Mouse (Mus musculus): Measurements from ENCODE around the gene Crb2. TPM values are rescaled to one million over a fixed set of nuclear protein-coding genes. Genes with fewer than 3 reads are reported as not detected.

The Crb2 gene
- total RNA-seq, 1 experiment: 1.7 TPM

DNA sequence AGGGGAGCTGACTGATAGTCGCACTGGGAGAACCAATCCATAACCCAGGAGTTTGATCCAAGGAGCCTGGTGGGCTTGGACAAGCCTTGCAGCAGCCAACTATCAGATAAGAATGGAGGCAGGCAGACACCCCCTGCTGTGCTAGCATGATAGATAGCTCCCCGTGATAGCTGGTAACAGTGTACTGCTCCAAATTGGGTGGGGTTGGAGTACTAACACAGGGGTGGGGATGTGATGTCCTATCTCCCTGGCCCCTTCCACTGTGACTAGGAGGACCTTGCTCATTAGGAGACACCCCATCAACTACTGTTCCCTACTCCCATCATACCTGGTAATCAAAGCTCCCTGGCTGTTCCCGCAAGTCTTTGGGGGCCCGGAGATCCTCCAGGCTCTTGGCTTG is 25.6 kb downstream of the Crb2 start:
- in situ Hi-C loops (cut with MboI; ENCODE audit: low sequenced_read_pairs in 2 of 2, unreplicated experiment in 2 of 2): no loop called here
- Histone ChIP-seq H3K27ac (ENCODE audit: insufficient read depth, low read depth, low read length, poor library complexity, severe bottlenecking) (no peak overlapping the region), H3K9ac (ENCODE audit: insufficient read depth, low read depth, low read length, poor library complexity, severe bottlenecking) (no peak overlapping the region), H3K36me3 (ENCODE audit: control insufficient read depth, insufficient read depth, low read length, poor library complexity, severe bottlenecking) (no peaks in the 10 kb centered on the region), H3K9me3 (ENCODE audit: control insufficient read depth, insufficient read depth, low read depth, low read length) (no peaks in the 10 kb centered on the region), H3K4me1 (ENCODE audit: control insufficient read depth in 2 of 2, insufficient read depth in 2 of 2, low read length in 2 of 2, poor library complexity in 1 of 2) (no peaks in the 10 kb centered on the region), H3K4me3 (ENCODE audit: insufficient read depth in 1 of 2, low read depth in 1 of 2, low read length in 2 of 2, poor library complexity in 1 of 2, severe bottlenecking in 1 of 2) (no peak overlapping the region)
- TF ChIP-seq CHD2 (IDR thresholded peaks at IDR 0.05; ENCODE audit: low read depth, low read length) (no peak), HCFC1 (IDR thresholded peaks at IDR 0.05; ENCODE audit: borderline replicate concordance, insufficient read depth, low read length) (no peak), MAFK (IDR thresholded peaks at IDR 0.05; ENCODE audit: insufficient read depth, low read depth, low read length) (no peak), ZNF384 (IDR thresholded peaks at IDR 0.05; ENCODE audit: low read depth, low read length) (no peak)
- no peak for DNase-seq (ENCODE audit: low read depth, low spot score)

DNA sequence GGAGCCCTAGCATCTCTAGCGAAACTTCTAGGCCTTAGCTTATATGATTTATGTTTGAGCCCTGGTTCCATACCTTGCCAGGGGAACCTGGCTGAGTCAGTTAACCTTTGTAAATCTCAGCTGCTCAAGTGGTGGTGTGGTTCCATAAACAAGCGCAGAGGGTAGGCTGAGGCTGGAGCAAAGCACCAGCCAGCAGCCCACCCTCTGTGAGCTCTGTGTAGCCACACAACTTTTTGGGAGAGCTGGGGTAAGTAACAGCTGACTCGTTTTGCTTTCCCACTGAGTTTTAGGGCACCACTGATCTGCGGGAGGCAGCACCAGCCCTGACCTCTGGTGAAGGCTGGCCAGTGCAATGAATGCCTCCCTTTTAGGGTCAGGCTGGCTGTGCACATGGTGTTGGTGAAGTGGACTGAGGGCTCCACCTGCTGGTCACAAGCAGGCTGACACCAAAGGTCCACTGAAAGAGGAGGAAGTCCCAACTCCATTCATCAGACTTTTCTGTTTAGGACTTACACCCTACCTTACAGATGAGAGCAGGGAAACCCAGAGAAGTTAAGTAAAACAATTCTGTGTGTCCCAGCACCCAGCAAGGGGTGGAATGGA is 26.7 kb downstream of the Crb2 start:
- Histone ChIP-seq H3K9ac (ENCODE audit: insufficient read depth, low read depth, low read length, poor library complexity, severe bottlenecking) (no peak overlapping the region), H3K9me3 (ENCODE audit: control insufficient read depth, insufficient read depth, low read depth, low read length) (no peaks in the 10 kb centered on the region), H3K4me1 (ENCODE audit: control insufficient read depth in 2 of 2, insufficient read depth in 2 of 2, low read length in 2 of 2, poor library complexity in 1 of 2) (no peaks in the 10 kb centered on the region), H3K4me3 (ENCODE audit: insufficient read depth in 1 of 2, low read depth in 1 of 2, low read length in 2 of 2, poor library complexity in 1 of 2, severe bottlenecking in 1 of 2) (no peak overlapping the region), H3K36me3 (ENCODE audit: control insufficient read depth, insufficient read depth, low read length, poor library complexity, severe bottlenecking) (no peaks in the 10 kb centered on the region), H3K27ac (ENCODE audit: insufficient read depth, low read depth, low read length, poor library complexity, severe bottlenecking) (no peak overlapping the region)
- no peak for DNase-seq (ENCODE audit: low read depth, low spot score)
- TF ChIP-seq CHD2 (IDR thresholded peaks at IDR 0.05; ENCODE audit: low read depth, low read length) (no peak), ZC3H11A (IDR thresholded peaks at IDR 0.05; ENCODE audit: borderline replicate concordance, low read depth, low read length) (peak; percentile 73; the same call in 1 of the 2 replicates)
- in situ Hi-C loops (cut with MboI; ENCODE audit: low sequenced_read_pairs in 2 of 2, unreplicated experiment in 2 of 2): no loop called here

DNA sequence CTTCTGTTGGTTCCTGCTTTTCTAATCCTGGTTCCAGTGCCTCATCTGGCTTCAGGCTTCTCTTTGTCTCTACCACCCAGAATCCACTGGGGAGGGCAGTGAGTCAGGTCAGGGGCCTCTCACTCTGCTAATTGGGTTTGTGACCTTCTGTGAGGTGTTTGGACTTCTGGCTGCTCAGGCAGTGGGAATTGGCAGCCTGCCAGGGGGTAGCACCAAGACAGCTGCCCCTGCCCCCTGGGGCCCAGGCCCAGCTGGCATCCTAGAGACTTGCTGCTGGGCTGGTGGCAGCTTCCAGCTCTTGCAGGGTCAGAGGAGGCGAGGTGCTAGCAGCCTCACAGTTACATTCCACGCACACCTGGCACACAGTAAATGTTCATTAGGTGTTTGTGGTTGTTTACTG is 35.6 kb downstream of the Crb2 start:
- TF ChIP-seq ZNF384 (IDR thresholded peaks at IDR 0.05; ENCODE audit: low read depth, low read length) (no peak), MAFK (IDR thresholded peaks at IDR 0.05; ENCODE audit: insufficient read depth, low read depth, low read length) (no peak), CHD2 (IDR thresholded peaks at IDR 0.05; ENCODE audit: low read depth, low read length) (no peak), ZC3H11A (IDR thresholded peaks at IDR 0.05; ENCODE audit: borderline replicate concordance, low read depth, low read length) (no peak), HCFC1 (IDR thresholded peaks at IDR 0.05; ENCODE audit: borderline replicate concordance, insufficient read depth, low read length) (no peak)
- no peak overlapping the region for H3K4me3 ChIP-seq (ENCODE audit: insufficient read depth in 1 of 2, low read depth in 1 of 2, low read length in 2 of 2, poor library complexity in 1 of 2, severe bottlenecking in 1 of 2)
- in situ Hi-C loops (cut with MboI; ENCODE audit: low sequenced_read_pairs in 2 of 2, unreplicated experiment in 2 of 2): no loop called here
- H3K9me3 ChIP-seq (ENCODE audit: control insufficient read depth, insufficient read depth, low read depth, low read length): no peaks in the 10 kb centered on the region
- no peaks in the 10 kb centered on the region for H3K36me3 ChIP-seq (ENCODE audit: control insufficient read depth, insufficient read depth, low read length, poor library complexity, severe bottlenecking)
- no peaks in the 10 kb centered on the region for H3K4me1 ChIP-seq (ENCODE audit: control insufficient read depth in 2 of 2, insufficient read depth in 2 of 2, low read length in 2 of 2, poor library complexity in 1 of 2)
- H3K9ac ChIP-seq (ENCODE audit: insufficient read depth, low read depth, low read length, poor library complexity, severe bottlenecking): no peak overlapping the region
- no peak overlapping the region for H3K27ac ChIP-seq (ENCODE audit: insufficient read depth, low read depth, low read length, poor library complexity, severe bottlenecking)
- DNase-seq (ENCODE audit: low read depth, low spot score): no peak

DNA sequence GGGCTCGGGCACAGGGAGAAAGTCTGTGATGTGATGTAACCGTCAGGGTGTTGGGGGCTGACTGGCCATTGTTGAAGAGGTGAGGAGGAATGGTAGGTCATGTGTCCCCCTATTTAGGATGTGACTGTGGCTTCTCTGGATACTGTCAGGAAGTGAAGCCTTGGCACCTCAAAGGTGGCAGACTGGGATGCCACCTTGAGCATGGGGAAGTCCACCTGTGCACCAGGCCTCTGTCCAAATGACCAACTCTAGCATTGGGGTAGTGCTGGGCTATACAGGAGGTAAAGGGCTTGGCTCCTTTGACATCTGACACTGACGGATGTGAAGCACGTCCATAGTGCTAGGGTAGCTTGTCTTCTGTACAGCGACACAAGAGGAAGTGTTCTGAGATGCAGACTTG is 36.4 kb downstream of the Crb2 start:
- Histone ChIP-seq H3K9me3 (ENCODE audit: control insufficient read depth, insufficient read depth, low read depth, low read length) (no peaks in the 10 kb centered on the region), H3K27ac (ENCODE audit: insufficient read depth, low read depth, low read length, poor library complexity, severe bottlenecking) (no peak overlapping the region), H3K4me3 (ENCODE audit: insufficient read depth in 1 of 2, low read depth in 1 of 2, low read length in 2 of 2, poor library complexity in 1 of 2, severe bottlenecking in 1 of 2) (no peak overlapping the region), H3K36me3 (ENCODE audit: control insufficient read depth, insufficient read depth, low read length, poor library complexity, severe bottlenecking) (no peaks in the 10 kb centered on the region), H3K9ac (ENCODE audit: insufficient read depth, low read depth, low read length, poor library complexity, severe bottlenecking) (no peak overlapping the region), H3K4me1 (ENCODE audit: control insufficient read depth in 2 of 2, insufficient read depth in 2 of 2, low read length in 2 of 2, poor library complexity in 1 of 2) (no peaks in the 10 kb centered on the region)
- in situ Hi-C loops (cut with MboI; ENCODE audit: low sequenced_read_pairs in 2 of 2, unreplicated experiment in 2 of 2): no loop called here
- TF ChIP-seq ZC3H11A (IDR thresholded peaks at IDR 0.05; ENCODE audit: borderline replicate concordance, low read depth, low read length) (no peak), MAFK (IDR thresholded peaks at IDR 0.05; ENCODE audit: insufficient read depth, low read depth, low read length) (no peak), CHD2 (IDR thresholded peaks at IDR 0.05; ENCODE audit: low read depth, low read length) (no peak), HCFC1 (IDR thresholded peaks at IDR 0.05; ENCODE audit: borderline replicate concordance, insufficient read depth, low read length) (no peak), ZNF384 (IDR thresholded peaks at IDR 0.05; ENCODE audit: low read depth, low read length) (no peak)
- no peak for DNase-seq (ENCODE audit: low read depth, low spot score)

DNA sequence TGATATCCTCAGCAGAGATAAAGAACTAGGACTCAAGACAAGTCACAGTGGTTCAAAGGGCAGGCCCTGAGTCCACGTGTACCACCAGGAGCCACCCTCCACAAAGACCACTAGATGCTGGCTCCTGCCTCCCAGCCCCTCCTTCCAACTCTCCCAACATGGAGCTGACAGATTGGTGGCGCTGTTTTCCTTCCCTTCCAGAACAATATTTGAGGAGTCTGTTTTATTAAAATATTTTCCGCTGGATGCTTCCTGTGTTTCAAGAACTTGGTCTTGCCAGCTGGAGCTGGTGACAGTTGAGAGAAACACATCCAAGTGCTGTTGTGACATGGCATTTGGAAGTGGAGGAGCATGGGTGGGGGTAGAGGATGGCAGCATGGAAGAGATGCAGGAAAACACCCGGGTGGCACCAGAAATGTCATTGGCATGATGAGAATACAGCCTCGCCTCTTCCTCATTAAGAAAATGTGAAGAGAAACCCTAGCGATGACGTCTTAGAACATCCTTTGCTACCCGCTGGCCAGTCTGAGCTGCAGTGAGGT is 38.8 kb downstream of the Crb2 start:
- DNase-seq (ENCODE audit: low read depth, low spot score): no peak
- no peaks in the 10 kb centered on the region for H3K4me1 ChIP-seq (ENCODE audit: control insufficient read depth in 2 of 2, insufficient read depth in 2 of 2, low read length in 2 of 2, poor library complexity in 1 of 2)
- TF ChIP-seq HCFC1 (IDR thresholded peaks at IDR 0.05; ENCODE audit: borderline replicate concordance, insufficient read depth, low read length) (no peak), CHD2 (IDR thresholded peaks at IDR 0.05; ENCODE audit: low read depth, low read length) (no peak), ZNF384 (IDR thresholded peaks at IDR 0.05; ENCODE audit: low read depth, low read length) (no peak), ZC3H11A (IDR thresholded peaks at IDR 0.05; ENCODE audit: borderline replicate concordance, low read depth, low read length) (no peak), MAFK (IDR thresholded peaks at IDR 0.05; ENCODE audit: insufficient read depth, low read depth, low read length) (no peak)
- H3K36me3 ChIP-seq (ENCODE audit: control insufficient read depth, insufficient read depth, low read length, poor library complexity, severe bottlenecking): no peaks in the 10 kb centered on the region
- in situ Hi-C loops (cut with MboI; ENCODE audit: low sequenced_read_pairs in 2 of 2, unreplicated experiment in 2 of 2): no loop called here
- no peaks in the 10 kb centered on the region for H3K9me3 ChIP-seq (ENCODE audit: control insufficient read depth, insufficient read depth, low read depth, low read length)
- no peak overlapping the region for H3K27ac ChIP-seq (ENCODE audit: insufficient read depth, low read depth, low read length, poor library complexity, severe bottlenecking)
- H3K9ac ChIP-seq (ENCODE audit: insufficient read depth, low read depth, low read length, poor library complexity, severe bottlenecking): no peak overlapping the region
- H3K4me3 ChIP-seq (ENCODE audit: insufficient read depth in 1 of 2, low read depth in 1 of 2, low read length in 2 of 2, poor library complexity in 1 of 2, severe bottlenecking in 1 of 2): no peak overlapping the region
